23 mouse cellular contexts compared by ENCODE assay signal in the genomic region with DNA sequence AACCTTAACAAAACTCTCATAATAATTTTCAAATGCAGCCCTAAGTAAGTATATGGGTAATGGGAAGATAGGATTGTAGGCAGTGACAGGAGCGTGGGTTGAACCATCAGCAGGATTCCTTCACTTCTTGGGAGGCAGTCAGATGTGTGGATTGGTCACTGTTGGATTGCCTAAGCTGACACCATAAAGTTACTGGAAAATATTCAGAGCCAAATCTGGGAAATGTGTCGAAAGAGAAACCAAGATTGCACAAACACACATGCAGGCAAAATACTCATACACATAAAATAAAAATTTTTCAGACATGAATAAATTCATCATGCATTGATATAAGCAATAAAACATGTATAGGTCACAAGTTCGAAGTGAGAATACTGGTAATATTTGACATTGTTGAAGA. TPM values are rescaled to one million over a fixed set of nuclear protein-coding genes. Genes with fewer than 3 reads are reported as not detected.
"Had no signal": no experiment of that assay in that cellular context is flagged by ENCODE, and none has a peak within 500 bp of the region (broad histone marks: within the 10 kb centered on the region; RNA-seq: fewer than 3 reads in every experiment).

No protein-coding gene starts in this region.

- H3K36me3 ChIP-seq: lung, embryonic 15.5 days; midbrain, embryonic 13.5 days; midbrain, embryonic 15.5 days; neural tube, embryonic 13.5 days; neural tube, embryonic 15.5 days had no signal

- ATAC-seq: liver, postnatal 0 days; midbrain, embryonic 13.5 days; midbrain, embryonic 15.5 days had no signal

- H3K9me3 ChIP-seq: lung, embryonic 15.5 days; midbrain, embryonic 13.5 days; midbrain, embryonic 15.5 days; neural tube, embryonic 13.5 days; neural tube, embryonic 15.5 days had no signal

- H3K9ac ChIP-seq: liver, postnatal 0 days; lung, embryonic 15.5 days; midbrain, embryonic 13.5 days; midbrain, embryonic 15.5 days; neural tube, embryonic 13.5 days; neural tube, embryonic 15.5 days had no signal

- H3K4me3 ChIP-seq: lung, embryonic 15.5 days; megakaryocyte, embryonic 14.5 days; midbrain, embryonic 13.5 days; midbrain, embryonic 15.5 days; neural tube, embryonic 13.5 days; neural tube, embryonic 15.5 days had no signal

- H3K4me2 ChIP-seq: lung, embryonic 15.5 days; midbrain, embryonic 11.5 days; midbrain, embryonic 13.5 days; midbrain, embryonic 15.5 days; neural tube, embryonic 13.5 days; neural tube, embryonic 15.5 days had no signal

- DNase-seq: liver, postnatal 0 days; lung, adult 2 months; lung, postnatal 14 days; lung, postnatal 36 days; retina, postnatal 1 day; right cerebral cortex, adult 18-20 months; right cerebral cortex, postnatal 25 days; right cerebral cortex, postnatal 4 days; spleen, adult 18-20 months; thymus, adult 18-20 months; thymus, postnatal 14 days; thymus, postnatal 36 days had no signal

- H3K27ac ChIP-seq: lung, embryonic 15.5 days; macrophage; midbrain, embryonic 13.5 days; midbrain, embryonic 15.5 days; neural tube, embryonic 13.5 days; neural tube, embryonic 15.5 days had no signal

- H3K4me1 ChIP-seq: lung, embryonic 15.5 days; megakaryocyte, embryonic 14.5 days; midbrain, embryonic 13.5 days; midbrain, embryonic 15.5 days; neural tube, embryonic 13.5 days had no signal

- H3K27me3 ChIP-seq: lung, embryonic 15.5 days; megakaryocyte, embryonic 14.5 days; midbrain, embryonic 13.5 days; midbrain, embryonic 15.5 days; neural tube, embryonic 13.5 days; neural tube, embryonic 15.5 days had no signal

RNA-seq across cellular contexts. Expression of gene Bmpr1b, which starts 17.3 kb away (rescaled TPM):
- total RNA-seq: megakaryocyte progenitor cell, adult 5-6 weeks; monocyte, adult 5-6 weeks had no signal
- polyA plus RNA-seq: liver, postnatal 0 days; macrophage; small intestine, adult 2 months had no signal
